Mouse (Mus musculus) CD4-positive, CD25-positive, alpha-beta regulatory T cell (primary cell): Measurements from ENCODE around the gene Rasef. TPM values are rescaled to one million over a fixed set of nuclear protein-coding genes. Genes with fewer than 3 reads are reported as not detected.

Experiments
- polyA plus RNA-seq: library from polyadenylated mRNA; unstranded; fragments of 100-300 nt; shearing (Covaris generic); gene quantifications from one replicate; pipeline ENCODE4 v1.2.1, GENCODE M21; 2017

Rasef gene
- polyA plus RNA-seq = not detected

GRCm38 (mm10) chr4:73790260-73791185, at the start of gene Rasef:
TSS of gene Rasef (minus strand) at chr4:73790994.

DNA sequence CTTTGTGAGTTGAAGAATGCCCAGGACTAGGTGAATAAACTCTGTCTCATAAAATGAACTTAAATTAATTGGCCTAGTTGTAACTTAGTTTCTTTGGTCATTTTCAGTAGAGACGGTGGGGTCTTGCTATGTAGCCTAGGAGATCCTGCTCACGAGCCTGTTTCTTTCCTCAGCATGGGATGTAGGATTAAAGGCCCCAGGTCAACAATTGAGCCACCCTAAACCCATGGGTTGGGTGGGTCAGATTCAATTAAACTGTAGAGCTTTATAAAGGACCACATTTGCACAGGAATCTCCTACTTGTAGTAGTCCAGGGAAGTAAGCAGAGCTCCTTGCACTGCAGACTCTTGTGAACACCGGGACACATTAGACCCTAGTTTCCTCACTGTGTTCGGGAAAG, 107.6 kb downstream of the Rasef start, which contains the start of gene Gm428:
TSS of gene Gm428 (plus strand) at position 301 of the 400 bp plus-strand sequence.

GRCm38 (mm10) chr4:73668054-73668453, 122.7 kb downstream of the Rasef start, which contains the start of gene Gm11239:
TSS of gene Gm11239 (plus strand) at chr4:73668354.

Other genes starting within 250 kb of the Rasef start
- gene Gm11238, start 183.1 kb downstream of the Rasef start, polyA plus RNA-seq = not detected
- gene Gm11237, start 168.0 kb downstream of the Rasef start, polyA plus RNA-seq = not detected
- not detected for gene Gm11236, start 152.9 kb downstream of the Rasef start, polyA plus RNA-seq
- gene Gm11239, start 122.6 kb downstream of the Rasef start, polyA plus RNA-seq = not detected
- gene Gm428, start 107.5 kb downstream of the Rasef start, polyA plus RNA-seq = not detected
- gene Gm11758, start 85.3 kb upstream of the Rasef start, polyA plus RNA-seq = not detected
- gene Gm11757, start 100.1 kb upstream of the Rasef start, polyA plus RNA-seq = not detected
- not detected for gene Gm13871, start 115.0 kb upstream of the Rasef start, polyA plus RNA-seq
- 0.13 TPM for gene Gm11756, start 129.8 kb upstream of the Rasef start, polyA plus RNA-seq
- not detected for gene 2310002L09Rik, start 159.9 kb upstream of the Rasef start, polyA plus RNA-seq
- not detected for gene Frmd3, start 222.4 kb upstream of the Rasef start, polyA plus RNA-seq